Mouse (Mus musculus) kidney, adult 8-10 months (tissue): ENCODE measurements around the gene Supt6.

Experiments used
- DNase-seq, 2 experiments: peaks; one replicate each; pipeline ENCODE4 v3.0.0; 2022

Supt6 gene

GRCm38 (mm10) chr11:78181830-78182357 is 63.9 kb downstream of the Supt6 start:
- no peak for DNase-seq

DNA sequence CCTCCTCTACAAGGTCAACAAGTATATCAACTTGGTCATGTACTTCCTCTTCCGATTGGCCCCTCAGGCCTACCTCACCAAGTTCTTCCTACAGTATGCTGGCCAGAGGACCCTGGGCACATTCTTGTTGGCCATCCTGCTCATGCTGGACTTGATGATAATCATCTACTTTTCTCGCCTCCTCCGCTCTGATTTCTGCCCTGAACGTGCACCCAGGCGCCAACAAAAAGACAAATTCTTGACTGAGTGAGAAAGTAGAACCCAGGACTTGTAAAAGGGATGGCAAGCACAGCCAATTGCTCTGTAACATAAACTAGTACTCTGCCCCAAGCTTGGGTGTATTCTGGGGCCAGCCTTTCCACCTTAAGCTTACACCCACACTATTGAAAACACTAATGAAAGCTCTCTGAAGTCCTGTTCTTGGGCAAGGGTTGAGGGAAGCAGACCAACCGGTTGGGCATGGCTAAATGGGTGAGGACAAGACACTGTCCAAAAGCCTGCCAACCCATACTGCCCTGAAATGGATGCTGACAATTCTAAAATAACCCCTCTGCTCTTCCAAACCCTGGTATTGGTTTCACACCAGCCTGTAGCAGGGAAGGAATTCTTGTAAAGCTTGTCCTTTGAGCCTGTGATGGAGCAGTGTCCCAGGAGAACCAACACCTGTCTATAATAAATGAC is 65.6 kb downstream of the Supt6 start:
- no peak for DNase-seq

GRCm38 (mm10) chr11:78179438-78179999 is 66.3 kb downstream of the Supt6 start:
- DNase-seq: no peak

- DNase-seq: peak; percentile 87 to 90
These were observed 66.8 kb downstream of the Supt6 start for GRCm38 (mm10) chr11:78178859-78179437.

- peak; percentile 96 to 98 for DNase-seq
These were observed 67.6 kb downstream of the Supt6 start for GRCm38 (mm10) chr11:78177903-78178858.

DNA sequence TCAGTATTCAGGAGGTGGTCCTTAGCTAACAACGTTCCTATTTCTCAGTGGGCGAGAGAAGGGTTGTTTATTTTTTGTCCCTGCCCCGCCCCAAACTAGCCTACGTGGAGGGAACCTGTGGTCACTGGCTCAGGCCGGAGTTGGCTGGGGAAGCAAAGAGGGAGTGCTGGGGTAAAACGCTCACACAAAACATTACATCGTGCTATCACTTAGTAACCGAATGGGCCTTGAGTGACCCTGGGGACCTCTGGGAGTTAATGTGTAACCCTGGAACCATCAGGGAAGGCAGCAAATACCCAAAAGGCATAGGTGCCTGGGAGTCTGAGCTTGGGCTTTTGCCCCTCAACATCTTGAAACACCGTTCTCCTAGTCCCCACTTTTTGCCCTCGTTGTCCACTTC is 68.3 kb downstream of the Supt6 start:
- peak; percentile 89 to 96 for DNase-seq

- no peak for DNase-seq
These were observed 68.9 kb downstream of the Supt6 start for GRCm38 (mm10) chr11:78176905-78177331.

GRCm38 (mm10) chr11:78176402-78176862 is 69.4 kb downstream of the Supt6 start, which contains the start of the genes Nek8 and Tlcd1:
Gene Nek8, minus strand, starts transcription at chr11:78176675.
Gene Tlcd1, plus strand, starts transcription at chr11:78176711.
- peak; percentile 95 to 97 for DNase-seq

GRCm38 (mm10) chr11:78175771-78176401 is 69.9 kb downstream of the Supt6 start:
- DNase-seq: no peak

DNA sequence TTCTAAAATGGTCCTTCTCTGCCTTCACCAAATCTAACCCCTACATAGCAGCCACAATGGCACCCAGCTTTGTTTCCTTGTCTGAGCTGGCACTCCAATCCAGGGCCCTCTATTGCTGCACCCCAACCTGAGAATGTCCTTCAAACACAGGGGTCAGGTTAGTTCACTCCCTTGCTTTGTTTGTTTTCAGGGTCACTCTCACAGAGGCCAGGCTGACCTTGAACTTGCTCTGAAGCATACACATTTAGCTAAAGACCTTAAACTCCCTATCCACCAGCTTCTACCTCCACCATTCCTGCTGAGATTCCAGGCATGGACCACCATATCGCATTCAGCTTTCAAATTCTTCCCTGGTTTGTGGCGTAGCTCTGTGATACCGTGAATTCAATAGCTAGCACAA is 71.3 kb downstream of the Supt6 start:
- DNase-seq: no peak

DNA sequence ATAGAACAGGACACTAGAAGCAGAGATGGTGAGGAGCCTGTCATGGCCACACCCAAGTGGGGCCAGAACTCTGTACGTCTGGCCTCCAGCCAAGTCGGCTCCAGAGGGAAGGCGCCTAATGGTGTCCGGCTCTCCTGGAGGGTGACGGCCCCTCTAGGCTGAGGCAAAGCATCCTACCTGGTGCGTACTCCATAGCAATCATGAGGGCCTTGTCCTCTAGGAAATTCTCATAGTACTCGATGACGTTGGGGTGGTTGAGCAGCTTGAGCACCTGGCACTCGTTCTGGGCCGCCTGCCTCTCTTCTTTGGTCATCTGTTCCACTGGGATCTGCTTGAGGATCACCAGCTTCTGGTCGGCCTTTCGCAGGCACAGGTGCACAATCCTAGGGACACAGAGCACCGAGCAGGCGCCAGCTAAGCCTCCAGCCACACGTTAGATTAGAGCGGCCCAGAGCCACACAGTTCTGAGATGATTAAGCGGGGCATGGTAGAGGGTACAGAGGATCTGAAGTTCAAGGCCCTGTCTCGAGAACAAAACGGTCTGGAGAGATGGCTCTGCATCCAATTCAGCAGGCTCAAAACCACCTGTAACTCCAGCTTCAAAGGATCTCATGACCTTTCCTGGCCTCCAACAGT is 72.9 kb downstream of the Supt6 start:
- no peak for DNase-seq

DNA sequence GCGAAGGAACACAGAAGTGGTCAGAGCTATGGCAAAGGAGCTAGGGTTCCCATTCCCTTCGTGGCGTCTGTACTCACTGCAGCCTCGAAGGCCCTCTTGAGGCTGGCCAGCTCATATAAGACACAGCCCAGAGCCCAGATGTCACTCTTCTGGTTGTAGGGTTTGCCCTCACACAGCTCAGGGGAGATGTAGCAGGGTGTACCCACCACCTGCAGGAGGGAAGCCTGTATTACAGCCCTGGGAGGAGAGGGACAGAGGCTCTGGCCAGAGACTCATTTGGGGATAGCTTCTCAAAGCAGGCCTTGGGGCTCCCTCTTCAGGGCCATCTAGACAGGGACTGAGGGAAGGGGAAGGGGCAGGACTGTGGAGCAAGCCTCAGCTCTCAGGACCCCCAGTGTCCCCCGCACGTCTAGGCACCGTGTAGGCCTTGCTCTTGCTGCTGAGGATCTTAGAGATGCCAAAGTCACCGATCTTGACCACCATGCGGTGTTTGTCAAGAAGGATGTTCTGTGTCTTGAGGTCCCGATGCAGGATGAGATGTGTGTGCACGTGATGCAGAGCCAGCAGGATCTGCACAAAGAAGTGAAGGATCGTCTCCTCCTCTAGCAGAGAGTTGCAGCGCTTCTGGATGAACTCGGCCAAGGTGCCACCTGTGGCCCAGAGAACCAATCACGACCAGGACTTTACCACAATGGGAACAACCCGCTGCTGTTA is 73.6 kb downstream of the Supt6 start:
- DNase-seq: no peak

DNA sequence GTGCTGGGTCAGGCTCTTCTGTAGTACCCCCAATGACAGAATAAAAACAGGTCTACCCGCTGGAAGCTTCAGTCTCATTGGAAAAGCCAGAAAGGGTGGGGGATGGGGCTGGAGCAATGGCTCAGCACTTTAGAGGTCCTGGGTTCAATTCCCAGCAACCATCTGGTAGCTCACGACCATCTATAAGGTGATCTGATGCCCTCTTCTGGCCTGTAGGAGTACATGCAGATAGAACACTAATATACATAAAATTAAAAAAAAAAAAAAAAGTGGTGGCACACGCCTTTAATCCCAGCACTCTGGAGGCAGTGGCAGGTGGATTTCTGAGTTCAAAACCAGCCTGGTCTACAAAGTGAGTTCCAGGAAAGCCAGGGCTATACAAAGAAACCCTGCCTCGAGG is 74.5 kb downstream of the Supt6 start:
- DNase-seq: no peak

DNA sequence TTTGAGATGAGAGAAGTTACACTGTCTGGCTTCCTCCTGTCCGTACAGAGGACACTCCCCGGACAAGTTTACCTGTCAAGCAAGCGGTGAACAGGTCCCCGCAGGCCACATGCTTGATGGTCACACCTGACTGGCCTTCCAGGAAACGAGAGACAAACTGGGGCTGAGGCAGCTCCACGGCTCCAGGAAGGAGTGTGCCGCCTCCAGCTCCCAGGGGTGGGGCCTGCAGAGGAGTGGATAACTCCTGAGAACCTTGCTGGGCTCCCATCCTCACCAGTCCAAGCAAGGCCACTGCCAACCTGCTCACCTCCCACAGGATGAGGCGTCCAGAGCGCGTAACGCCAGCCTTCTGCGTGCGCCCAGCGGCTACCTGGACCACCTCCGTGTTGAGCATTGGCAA is 75.5 kb downstream of the Supt6 start:
- DNase-seq: no peak

DNA sequence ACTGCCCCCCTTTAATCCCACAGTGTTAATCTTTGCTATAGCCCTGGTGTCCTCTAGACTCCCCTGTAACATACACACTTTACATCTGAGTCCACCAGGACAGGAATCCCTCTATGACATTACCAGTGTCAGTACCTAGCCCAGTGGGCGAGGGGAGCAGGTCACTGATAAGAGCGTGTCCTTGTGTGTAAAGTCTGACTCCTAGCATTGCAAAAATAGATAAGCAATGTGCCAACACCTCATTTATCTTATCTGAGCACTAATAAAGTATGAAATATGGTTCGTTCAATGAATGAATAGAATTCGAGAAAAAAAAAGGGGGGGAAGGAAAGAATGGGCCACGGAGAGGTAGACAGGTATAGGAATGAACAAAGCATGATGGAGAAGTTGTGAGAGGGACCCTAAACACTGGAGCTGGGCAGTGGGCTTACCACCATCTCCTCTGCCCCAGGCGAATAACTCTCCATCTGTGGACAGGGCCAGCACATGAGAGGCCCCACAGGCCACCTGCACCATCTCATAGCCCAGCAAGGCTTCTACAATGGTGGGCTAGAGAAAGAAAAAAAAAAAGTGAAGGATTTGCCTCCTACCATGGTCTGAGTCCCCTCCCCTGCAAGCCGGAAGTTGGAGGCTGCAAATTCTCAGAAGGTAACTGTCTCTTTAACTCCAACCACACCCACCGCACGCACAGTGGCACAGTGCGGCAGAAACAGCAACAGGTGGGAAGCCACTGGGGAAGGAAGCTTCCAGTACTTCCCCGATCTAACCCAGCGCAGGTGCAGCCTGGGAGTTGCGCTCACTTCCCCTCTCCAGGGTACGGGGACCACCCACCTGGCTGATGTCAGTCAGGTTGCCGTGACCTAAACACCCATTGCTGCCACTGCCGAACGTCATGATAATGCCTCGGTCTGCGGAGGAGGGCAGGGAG is 77.0 kb downstream of the Supt6 start:
- DNase-seq: no peak

- DNase-seq: no peak
These were observed 78.4 kb downstream of the Supt6 start for GRCm38 (mm10) chr11:78167257-78167959.

GRCm38 (mm10) chr11:78166640-78167039 is 79.1 kb downstream of the Supt6 start:
- no peak for DNase-seq

DNA sequence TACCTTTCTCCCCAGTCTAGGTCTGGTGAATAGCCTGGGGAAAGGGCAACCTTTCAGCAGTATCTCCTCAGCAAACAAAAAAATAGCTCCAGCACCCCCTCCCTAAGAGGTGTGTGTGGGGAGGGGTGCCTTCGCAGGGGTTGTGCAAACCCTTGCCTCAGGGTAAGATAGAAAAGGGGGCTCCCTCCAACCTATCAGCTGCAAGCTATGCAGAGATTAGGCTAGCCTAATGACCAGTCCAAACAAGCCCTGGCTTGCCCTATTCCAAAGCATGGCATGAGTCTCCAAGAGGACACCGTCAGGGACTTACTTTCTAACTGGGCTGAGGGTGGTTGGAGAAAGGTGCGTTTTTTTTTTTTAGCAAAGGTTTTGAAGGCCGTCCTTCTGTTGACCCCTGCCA is 79.6 kb downstream of the Supt6 start:
- DNase-seq: no peak

DNA sequence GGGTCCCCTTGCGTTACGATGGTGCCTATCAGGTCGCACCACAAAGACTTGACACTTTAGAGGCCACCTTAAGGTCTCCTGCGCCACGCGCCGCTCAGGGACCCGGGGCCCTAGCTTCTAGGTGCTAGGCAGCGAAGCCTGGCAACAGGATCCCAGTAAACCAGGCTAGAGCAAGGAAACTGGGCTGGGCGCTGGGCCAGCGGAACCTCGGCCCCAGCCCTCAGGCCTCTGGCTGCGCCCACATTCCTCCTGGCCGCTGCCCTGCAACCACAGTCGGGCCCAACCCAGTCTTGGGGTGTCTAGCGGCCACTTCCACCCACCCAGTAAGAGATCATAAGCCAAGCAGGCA is 80.1 kb downstream of the Supt6 start:
- DNase-seq: peak; percentile 83 to 84
